Mouse (Mus musculus): ENCODE results near the gene Gpr4. TPM values are rescaled to one million over a fixed set of nuclear protein-coding genes. Genes with fewer than 3 reads are reported as not detected.

The Gpr4 gene
- polyA plus RNA-seq, 1 experiment from 2014 or later, result 1.7 TPM

- Histone ChIP-seq H3K27ac (replicated peaks) (no peak overlapping the region), H3K36me3 (replicated peaks) (peaks cover 43% of the 10 kb centered on the region), H3K4me1 (no peaks in the 10 kb centered on the region), H3K9me3 (no peaks in the 10 kb centered on the region), H3K4me3 (no peak overlapping the region), H3K27me3 (replicated peaks; ENCODE audit: low read depth, poor library complexity, severe bottlenecking) (no peaks in the 10 kb centered on the region)
- no peak for DNase-seq (ENCODE audit: low spot score)
- WGBS, result 83% methylated on average over 2 of the region's 2 CpGs
Measured at GRCm38 (mm10) chr7:19236411-19236810, 24.1 kb downstream of the Gpr4 start.

- Histone ChIP-seq H3K9me3 (no peaks in the 10 kb centered on the region), H3K4me1 (no peaks in the 10 kb centered on the region), H3K4me3 (no peak overlapping the region), H3K27ac (replicated peaks) (no peak overlapping the region), H3K27me3 (replicated peaks; ENCODE audit: low read depth, poor library complexity, severe bottlenecking) (no peaks in the 10 kb centered on the region), H3K36me3 (replicated peaks) (peaks cover 24% of the 10 kb centered on the region)
- DNase-seq (ENCODE audit: low spot score), result no peak
- 96% methylated on average over 4 of the region's 4 CpGs for WGBS
Measured at GRCm38 (mm10) chr7:19238344-19238743, 26.0 kb downstream of the Gpr4 start.

- WGBS, result 0% methylated on average over 1 of the region's 1 CpGs
- Histone ChIP-seq H3K9me3 (no peaks in the 10 kb centered on the region), H3K4me3 (no peak overlapping the region), H3K27ac (replicated peaks) (0 out of 2 replicates have a peak overlapping the region, but pooled peaks have one; percentile 10), H3K36me3 (replicated peaks) (peaks cover 22% of the 10 kb centered on the region), H3K27me3 (replicated peaks; ENCODE audit: low read depth, poor library complexity, severe bottlenecking) (no peaks in the 10 kb centered on the region), H3K4me1 (no peaks in the 10 kb centered on the region)
- DNase-seq (ENCODE audit: low spot score), result peak; percentile 90
Measured at GRCm38 (mm10) chr7:19239423-19239822, 27.1 kb downstream of the Gpr4 start.

GRCm38 (mm10) chr7:19239986-19240385 is 27.6 kb downstream of the Gpr4 start:
- Histone ChIP-seq H3K36me3 (replicated peaks) (peaks cover 24% of the 10 kb centered on the region), H3K27me3 (replicated peaks; ENCODE audit: low read depth, poor library complexity, severe bottlenecking) (no peaks in the 10 kb centered on the region), H3K27ac (replicated peaks) (no peak overlapping the region), H3K4me3 (no peak overlapping the region), H3K9me3 (no peaks in the 10 kb centered on the region), H3K4me1 (no peaks in the 10 kb centered on the region)
- 62% methylated on average over 4 of the region's 4 CpGs for WGBS
- no peak for DNase-seq (ENCODE audit: low spot score)

GRCm38 (mm10) chr7:19240905-19241463 is 28.6 kb downstream of the Gpr4 start:
- no peak overlapping the region; the same call in 1 of the 2 replicates for H3K4me3 ChIP-seq
- no peaks in the 10 kb centered on the region for H3K27me3 ChIP-seq (replicated peaks; ENCODE audit: low read depth, poor library complexity, severe bottlenecking)
- 91% methylated on average over 8 of the region's 8 CpGs for WGBS
- H3K9me3 ChIP-seq, result no peaks in the 10 kb centered on the region
- H3K4me1 ChIP-seq, result no peaks in the 10 kb centered on the region
- H3K36me3 ChIP-seq (replicated peaks), result peaks cover 33% of the 10 kb centered on the region
- no peak for DNase-seq (ENCODE audit: low spot score)
- H3K27ac ChIP-seq (replicated peaks), result no peak overlapping the region

GRCm38 (mm10) chr7:19242005-19242404 is 29.7 kb downstream of the Gpr4 start:
- WGBS, result 96% methylated on average over 1 of the region's 1 CpGs
- H3K9me3 ChIP-seq, result no peaks in the 10 kb centered on the region
- H3K27me3 ChIP-seq (replicated peaks; ENCODE audit: low read depth, poor library complexity, severe bottlenecking), result no peaks in the 10 kb centered on the region
- no peaks in the 10 kb centered on the region for H3K4me1 ChIP-seq
- no peak for DNase-seq (ENCODE audit: low spot score)
- no peak overlapping the region for H3K27ac ChIP-seq (replicated peaks)
- peaks cover 42% of the 10 kb centered on the region for H3K36me3 ChIP-seq (replicated peaks)
- no peak overlapping the region for H3K4me3 ChIP-seq

GRCm38 (mm10) chr7:19243858-19244257 is 31.5 kb downstream of the Gpr4 start:
- no peaks in the 10 kb centered on the region for H3K9me3 ChIP-seq
- WGBS, result 92% methylated on average over 5 of the region's 5 CpGs
- no peak overlapping the region for H3K27ac ChIP-seq (replicated peaks)
- no peaks in the 10 kb centered on the region for H3K4me1 ChIP-seq
- DNase-seq (ENCODE audit: low spot score), result no peak
- no peak overlapping the region for H3K4me3 ChIP-seq
- H3K27me3 ChIP-seq (replicated peaks; ENCODE audit: low read depth, poor library complexity, severe bottlenecking), result no peaks in the 10 kb centered on the region
- H3K36me3 ChIP-seq (replicated peaks), result peaks cover 51% of the 10 kb centered on the region

GRCm38 (mm10) chr7:19245083-19245482 is 32.7 kb downstream of the Gpr4 start:
- no peak for DNase-seq (ENCODE audit: low spot score)
- Histone ChIP-seq H3K36me3 (replicated peaks) (peaks cover 54% of the 10 kb centered on the region), H3K9me3 (no peaks in the 10 kb centered on the region), H3K4me3 (no peak overlapping the region), H3K27me3 (replicated peaks; ENCODE audit: low read depth, poor library complexity, severe bottlenecking) (no peaks in the 10 kb centered on the region), H3K4me1 (no peaks in the 10 kb centered on the region), H3K27ac (replicated peaks) (no peak overlapping the region)
- 94% methylated on average over 3 of the region's 3 CpGs for WGBS

GRCm38 (mm10) chr7:19246855-19247254 is 34.5 kb downstream of the Gpr4 start:
- no peak overlapping the region for H3K27ac ChIP-seq (replicated peaks)
- no peak overlapping the region for H3K4me3 ChIP-seq
- no peaks in the 10 kb centered on the region for H3K27me3 ChIP-seq (replicated peaks; ENCODE audit: low read depth, poor library complexity, severe bottlenecking)
- peaks cover 44% of the 10 kb centered on the region for H3K36me3 ChIP-seq (replicated peaks)
- no peaks in the 10 kb centered on the region for H3K4me1 ChIP-seq
- WGBS, result 92% methylated on average over 1 of the region's 1 CpGs
- no peak for DNase-seq (ENCODE audit: low spot score)
- H3K9me3 ChIP-seq, result no peaks in the 10 kb centered on the region

GRCm38 (mm10) chr7:19247511-19247910 is 35.2 kb downstream of the Gpr4 start:
- Histone ChIP-seq H3K27me3 (replicated peaks; ENCODE audit: low read depth, poor library complexity, severe bottlenecking) (no peaks in the 10 kb centered on the region), H3K4me3 (no peak overlapping the region), H3K36me3 (replicated peaks) (peaks cover 44% of the 10 kb centered on the region), H3K4me1 (no peaks in the 10 kb centered on the region), H3K9me3 (no peaks in the 10 kb centered on the region), H3K27ac (replicated peaks) (no peak overlapping the region)
- 95% methylated on average over 2 of the region's 2 CpGs for WGBS
- no peak for DNase-seq (ENCODE audit: low spot score)

- Histone ChIP-seq H3K27me3 (replicated peaks; ENCODE audit: low read depth, poor library complexity, severe bottlenecking) (no peaks in the 10 kb centered on the region), H3K4me1 (no peaks in the 10 kb centered on the region), H3K4me3 (no peak overlapping the region), H3K36me3 (replicated peaks) (peaks cover 34% of the 10 kb centered on the region), H3K27ac (replicated peaks) (no peak overlapping the region), H3K9me3 (no peaks in the 10 kb centered on the region)
- 83% methylated on average over 4 of the region's 4 CpGs for WGBS
- no peak for DNase-seq (ENCODE audit: low spot score)
Measured at GRCm38 (mm10) chr7:19252078-19252477, 39.7 kb downstream of the Gpr4 start.

- no peak overlapping the region for H3K4me3 ChIP-seq
- no peaks in the 10 kb centered on the region for H3K9me3 ChIP-seq
- no peak for DNase-seq (ENCODE audit: low spot score)
- H3K27me3 ChIP-seq (replicated peaks; ENCODE audit: low read depth, poor library complexity, severe bottlenecking), result no peaks in the 10 kb centered on the region
- H3K4me1 ChIP-seq, result peaks cover 6% of the 10 kb centered on the region
- H3K27ac ChIP-seq (replicated peaks), result no peak overlapping the region
- WGBS, result 65% methylated on average over 5 of the region's 5 CpGs
- H3K36me3 ChIP-seq (replicated peaks), result peaks cover 40% of the 10 kb centered on the region
Measured at GRCm38 (mm10) chr7:19253437-19253836, 41.1 kb downstream of the Gpr4 start.

- WGBS, result 86% methylated on average over 17 of the region's 17 CpGs
- no peaks in the 10 kb centered on the region for H3K9me3 ChIP-seq
- peaks cover 6% of the 10 kb centered on the region for H3K4me1 ChIP-seq
- DNase-seq (ENCODE audit: low spot score), result no peak
- no peak overlapping the region for H3K4me3 ChIP-seq
- no peaks in the 10 kb centered on the region for H3K27me3 ChIP-seq (replicated peaks; ENCODE audit: low read depth, poor library complexity, severe bottlenecking)
- peaks cover 57% of the 10 kb centered on the region for H3K36me3 ChIP-seq (replicated peaks)
- no peak overlapping the region for H3K27ac ChIP-seq (replicated peaks)
Measured at GRCm38 (mm10) chr7:19255395-19255794, 43.1 kb downstream of the Gpr4 start.
